Mouse (Mus musculus) monocyte, adult 5-6 weeks (primary cell): Measurements from ENCODE around the gene Ltb. TPM values are rescaled to one million over a fixed set of nuclear protein-coding genes. Genes with fewer than 3 reads are reported as not detected.

Experiments used
- ATAC-seq: fragments of 153-309, 156-312 bp; replicated peaks from 2 replicates; pipeline ENCODE4 v1.8.0; 2017; ENCODE audit warnings: mild to moderate bottlenecking; ENCODE audit not compliant: low TSS enrichment, insufficient number of reproducible peaks, severe bottlenecking, poor library complexity, low FRiP score
- total RNA-seq: library from RNA; stranded (forward); fragments of 200-1000, 200-491, 200-594 nt; gene quantifications from 3 replicates; pipeline ENCODE4 v1.2.3, GENCODE M21; 2017

Gene Ltb
- total RNA-seq, result 38.1 to 48.1 TPM (median 38.4 TPM) in 3 replicates

- ATAC-seq, result no peak
These were observed at the start of gene Ltb for GRCm38 (mm10) chr17:35193881-35194843. Gene Ltb, plus strand, starts transcription at chr17:35194439.

- no peak for ATAC-seq
These were observed 48.1 kb upstream of the Ltb start for GRCm38 (mm10) chr17:35146139-35146538.

- ATAC-seq, result no peak
These were observed 46.9 kb upstream of the Ltb start for GRCm38 (mm10) chr17:35147348-35147747.

- no peak for ATAC-seq
These were observed 46.2 kb upstream of the Ltb start for GRCm38 (mm10) chr17:35147922-35148639.

- no peak for ATAC-seq
These were observed 42.1 kb upstream of the Ltb start for GRCm38 (mm10) chr17:35152121-35152520.

- no peak for ATAC-seq
These were observed 41.2 kb upstream of the Ltb start for GRCm38 (mm10) chr17:35153077-35153476.

GRCm38 (mm10) chr17:35153931-35154330 lies 40.3 kb upstream of the Ltb start:
- no peak for ATAC-seq

- ATAC-seq, result no peak
These were observed 39.6 kb upstream of the Ltb start for GRCm38 (mm10) chr17:35154616-35155015.

GRCm38 (mm10) chr17:35155451-35155850 lies 38.8 kb upstream of the Ltb start:
- ATAC-seq, result no peak

GRCm38 (mm10) chr17:35156461-35157200 lies 37.6 kb upstream of the Ltb start:
- no peak for ATAC-seq

- ATAC-seq, result no peak
These were observed 37.0 kb upstream of the Ltb start for GRCm38 (mm10) chr17:35157254-35157653.

GRCm38 (mm10) chr17:35157661-35158175 lies 36.5 kb upstream of the Ltb start:
- ATAC-seq, result no peak

- ATAC-seq, result no peak
These were observed 35.2 kb upstream of the Ltb start for GRCm38 (mm10) chr17:35158850-35159593.

- no peak for ATAC-seq
These were observed 34.6 kb upstream of the Ltb start for GRCm38 (mm10) chr17:35159638-35160037.

GRCm38 (mm10) chr17:35161421-35161820 lies 32.8 kb upstream of the Ltb start:
- no peak for ATAC-seq

GRCm38 (mm10) chr17:35162121-35162520 lies 32.1 kb upstream of the Ltb start:
- no peak for ATAC-seq

GRCm38 (mm10) chr17:35162730-35163129 lies 31.5 kb upstream of the Ltb start:
- ATAC-seq, result no peak

GRCm38 (mm10) chr17:35163326-35164081 lies 30.7 kb upstream of the Ltb start:
- ATAC-seq, result no peak
